Mouse (Mus musculus) intestine, postnatal 0 days (tissue): ENCODE data around the gene Hepacam2. TPM values are rescaled to one million over a fixed set of nuclear protein-coding genes. Genes with fewer than 3 reads are reported as not detected.

Experiments
- ATAC-seq: fragments of 200-750 bp; cut with Nextera tagmentation; 2 replicates; pipeline ENCODE4 v1.8.0; 2017; ENCODE audit warnings: mild to moderate bottlenecking, moderate TSS enrichment, moderate library complexity
- H3K27ac ChIP-seq: fragments of 300-500 bp; sonication (generic); 2 replicates; pipeline ENCODE4 v1.5.1; 2014; ENCODE audit warnings: mild to moderate bottlenecking, low read depth, low read length, moderate library complexity
- H3K27me3 ChIP-seq: fragments of 300-500 bp; sonication (generic); replicated peaks from 2 replicates; pipeline ENCODE4 v1.6.1; 2014; ENCODE audit warnings: low read length, mixed read lengths; ENCODE audit not compliant: control insufficient read depth, insufficient read depth
- H3K36me3 ChIP-seq: fragments of 300-500 bp; sonication (generic); 2 replicates; pipeline ENCODE4 v1.6.1; 2014; ENCODE audit warnings: mild to moderate bottlenecking, moderate library complexity; ENCODE audit not compliant: control insufficient read depth, insufficient read depth
- H3K4me1 ChIP-seq: fragments of 300-500 bp; sonication (generic); replicated peaks from 2 replicates; pipeline ENCODE4 v1.6.1; 2014; ENCODE audit warnings: antibody characterized with exemption, low read length, mixed read lengths; ENCODE audit not compliant: control insufficient read depth, insufficient read depth
- H3K4me2 ChIP-seq: fragments of 300-500 bp; sonication (generic); replicated peaks from 2 replicates; pipeline ENCODE4 v1.6.1; 2014; ENCODE audit warnings: low read depth, mild to moderate bottlenecking, moderate library complexity
- H3K4me3 ChIP-seq: fragments of 300-500 bp; sonication (generic); 2 replicates; pipeline ENCODE4 v1.5.1; 2014; ENCODE audit warnings: low read depth, low read length
- H3K9ac ChIP-seq: fragments of 300-500 bp; sonication (generic); 2 replicates; pipeline ENCODE4 v1.6.1; 2014; ENCODE audit warnings: mild to moderate bottlenecking, low read depth, low read length
- H3K9me3 ChIP-seq: fragments of 300-500 bp; sonication (generic); 2 replicates; pipeline ENCODE4 v1.6.1; 2016; ENCODE audit warnings: mixed run types; ENCODE audit not compliant: control insufficient read depth
- CTCF ChIP-seq: sonication (generic); IDR thresholded peaks from 2 replicates; pipeline ENCODE4 v1.5.1; 2016; ENCODE audit warnings: low read depth, mild to moderate bottlenecking, control low read depth, antibody characterized with exemption, moderate library complexity
- WGBS: fragments of 180-500 bp; shearing (Covaris S2); extraction: QIAGEN DNeasy Blood & Tissue Kit; methylation state at CpG from one replicate; pipeline ENCODE4 v1.1.7; 2014; 5-methylcytosine and 5-hydroxymethylcytosine counted together
- polyA plus RNA-seq: library from polyadenylated mRNA; unstranded; fragments of >200 nt; fragmentation: Nextera tagmentation; extraction: Ambion mirVana; gene quantifications from 2 replicates; pipeline ENCODE4 v1.2.1, GENCODE M21; 2015

Gene Hepacam2
- polyA plus RNA-seq, 1 experiment from 2014 or later: 19.5 TPM

GRCm38 (mm10) chr6:3505289-3505688, 7.2 kb upstream of the Hepacam2 start:
- H3K27me3 ChIP-seq: no peaks in the 10 kb centered on the region
- H3K9me3 ChIP-seq: no peaks in the 10 kb centered on the region
- H3K36me3 ChIP-seq: no peaks in the 10 kb centered on the region
- no peak overlapping the region for H3K4me2 ChIP-seq
- H3K9ac ChIP-seq: no peak overlapping the region
- H3K27ac ChIP-seq: no peak overlapping the region
- H3K4me1 ChIP-seq: no peaks in the 10 kb centered on the region
- 83% methylated on average over 5 of the region's 5 CpGs for WGBS
- no peak for ATAC-seq
- H3K4me3 ChIP-seq: no peak overlapping the region
- TF ChIP-seq CTCF: no peak

- Histone ChIP-seq H3K36me3 (no peaks in the 10 kb centered on the region), H3K4me2 (no peak overlapping the region), H3K4me1 (no peaks in the 10 kb centered on the region), H3K27me3 (no peaks in the 10 kb centered on the region), H3K9ac (no peak overlapping the region), H3K9me3 (no peaks in the 10 kb centered on the region), H3K4me3 (no peak overlapping the region), H3K27ac (no peak overlapping the region)
- WGBS: 87% methylated on average over 3 of the region's 3 CpGs
- TF ChIP-seq CTCF: no peak
- no peak for ATAC-seq
These were observed 2.2 kb upstream of the Hepacam2 start for GRCm38 (mm10) chr6:3500286-3500685.

DNA sequence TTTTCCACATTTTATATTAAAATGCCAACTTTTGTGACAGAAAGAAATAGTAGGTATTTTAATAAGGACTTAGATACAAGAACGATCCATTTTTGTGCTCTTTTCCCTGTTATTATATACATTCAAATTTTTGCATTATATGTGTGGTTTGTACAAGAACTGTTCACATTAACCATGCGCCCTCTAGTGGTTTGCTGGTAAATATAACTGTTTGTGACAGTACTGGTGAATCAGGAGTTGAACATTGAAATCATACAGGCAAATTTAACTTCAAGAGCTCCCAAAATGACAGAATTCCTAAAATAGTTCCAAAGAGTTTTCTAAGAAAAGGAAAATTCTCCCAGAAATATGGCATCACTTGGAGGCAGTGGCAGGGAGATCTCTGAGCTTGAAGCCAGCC, 1.9 kb downstream of the Hepacam2 start:
- Histone ChIP-seq H3K27ac (no peak overlapping the region), H3K4me2 (no peak overlapping the region), H3K4me3 (no peak overlapping the region), H3K9ac (no peak overlapping the region), H3K4me1 (no peaks in the 10 kb centered on the region), H3K27me3 (0 out of 2 replicates have a peak, but pooled peaks cover 2% of the 10 kb centered on the region), H3K9me3 (no peaks in the 10 kb centered on the region), H3K36me3 (no peaks in the 10 kb centered on the region)
- TF ChIP-seq CTCF: peak; percentile 78
- ATAC-seq: no peak
- WGBS: 6% methylated on average over 2 of the region's 2 CpGs

- 56% methylated on average over 5 of the region's 5 CpGs for WGBS
- no peak for TF ChIP-seq CTCF
- no peaks in the 10 kb centered on the region for H3K4me1 ChIP-seq
- no peaks in the 10 kb centered on the region for H3K9me3 ChIP-seq
- no peak overlapping the region for H3K9ac ChIP-seq
- H3K27me3 ChIP-seq: 0 out of 2 replicates have a peak, but pooled peaks cover 2% of the 10 kb centered on the region
- no peak overlapping the region for H3K27ac ChIP-seq
- no peak for ATAC-seq
- no peak overlapping the region for H3K4me2 ChIP-seq
- H3K4me3 ChIP-seq: no peak overlapping the region
- H3K36me3 ChIP-seq: no peaks in the 10 kb centered on the region
These were observed 3.8 kb downstream of the Hepacam2 start for GRCm38 (mm10) chr6:3494285-3494684.

- no peaks in the 10 kb centered on the region for H3K9me3 ChIP-seq
- H3K36me3 ChIP-seq: no peaks in the 10 kb centered on the region
- H3K4me1 ChIP-seq: no peaks in the 10 kb centered on the region
- ATAC-seq: no peak
- no peak for TF ChIP-seq CTCF
- H3K27ac ChIP-seq: no peak overlapping the region
- H3K9ac ChIP-seq: no peak overlapping the region
- no peak overlapping the region for H3K4me3 ChIP-seq
- 56% methylated on average over 1 of the region's 1 CpGs for WGBS
- no peaks in the 10 kb centered on the region for H3K27me3 ChIP-seq
- no peak overlapping the region for H3K4me2 ChIP-seq
These were observed 10.7 kb downstream of the Hepacam2 start for GRCm38 (mm10) chr6:3487355-3487754.

- no peaks in the 10 kb centered on the region for H3K36me3 ChIP-seq
- TF ChIP-seq CTCF: no peak
- H3K4me3 ChIP-seq: no peak overlapping the region
- H3K4me2 ChIP-seq: no peak overlapping the region
- H3K9ac ChIP-seq: no peak overlapping the region
- H3K9me3 ChIP-seq: no peaks in the 10 kb centered on the region
- H3K4me1 ChIP-seq: no peaks in the 10 kb centered on the region
- 70% methylated on average over 3 of the region's 3 CpGs for WGBS
- H3K27me3 ChIP-seq: no peaks in the 10 kb centered on the region
- ATAC-seq: no peak
- no peak overlapping the region for H3K27ac ChIP-seq
These were observed 13.0 kb downstream of the Hepacam2 start for GRCm38 (mm10) chr6:3485133-3485532.

DNA sequence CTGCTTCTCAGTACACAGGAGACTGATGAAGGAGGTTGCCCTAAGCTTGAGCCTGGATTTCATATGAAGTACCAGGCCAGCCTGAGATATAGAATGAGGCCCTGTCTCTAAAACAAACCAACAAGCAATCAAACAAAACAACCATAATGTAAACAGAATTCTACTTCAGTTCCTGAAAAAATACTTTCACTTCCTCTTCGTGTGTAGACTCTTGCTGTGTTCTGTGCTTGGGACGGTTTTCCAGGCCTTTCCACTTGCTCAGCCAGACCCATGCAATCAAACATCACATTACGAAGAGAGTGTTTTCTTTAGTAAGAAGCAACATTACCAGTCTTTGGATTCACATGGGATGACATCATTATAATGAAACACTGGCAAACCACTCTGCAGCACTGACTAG, 16.4 kb downstream of the Hepacam2 start:
- H3K4me1 ChIP-seq: no peaks in the 10 kb centered on the region
- no peak for TF ChIP-seq CTCF
- no peaks in the 10 kb centered on the region for H3K27me3 ChIP-seq
- H3K36me3 ChIP-seq: no peaks in the 10 kb centered on the region
- H3K4me2 ChIP-seq: no peak overlapping the region
- H3K9ac ChIP-seq: no peak overlapping the region
- H3K9me3 ChIP-seq: no peaks in the 10 kb centered on the region
- ATAC-seq: no peak
- WGBS: 63% methylated on average over 3 of the region's 3 CpGs
- H3K4me3 ChIP-seq: no peak overlapping the region
- no peak overlapping the region for H3K27ac ChIP-seq
